Mouse (Mus musculus): ENCODE results near the gene Ccni. TPM values are rescaled to one million over a fixed set of nuclear protein-coding genes. Genes with fewer than 3 reads are reported as not detected.

Ccni gene
- total RNA-seq, 1 experiment from 2014 or later: 175 TPM

DNA sequence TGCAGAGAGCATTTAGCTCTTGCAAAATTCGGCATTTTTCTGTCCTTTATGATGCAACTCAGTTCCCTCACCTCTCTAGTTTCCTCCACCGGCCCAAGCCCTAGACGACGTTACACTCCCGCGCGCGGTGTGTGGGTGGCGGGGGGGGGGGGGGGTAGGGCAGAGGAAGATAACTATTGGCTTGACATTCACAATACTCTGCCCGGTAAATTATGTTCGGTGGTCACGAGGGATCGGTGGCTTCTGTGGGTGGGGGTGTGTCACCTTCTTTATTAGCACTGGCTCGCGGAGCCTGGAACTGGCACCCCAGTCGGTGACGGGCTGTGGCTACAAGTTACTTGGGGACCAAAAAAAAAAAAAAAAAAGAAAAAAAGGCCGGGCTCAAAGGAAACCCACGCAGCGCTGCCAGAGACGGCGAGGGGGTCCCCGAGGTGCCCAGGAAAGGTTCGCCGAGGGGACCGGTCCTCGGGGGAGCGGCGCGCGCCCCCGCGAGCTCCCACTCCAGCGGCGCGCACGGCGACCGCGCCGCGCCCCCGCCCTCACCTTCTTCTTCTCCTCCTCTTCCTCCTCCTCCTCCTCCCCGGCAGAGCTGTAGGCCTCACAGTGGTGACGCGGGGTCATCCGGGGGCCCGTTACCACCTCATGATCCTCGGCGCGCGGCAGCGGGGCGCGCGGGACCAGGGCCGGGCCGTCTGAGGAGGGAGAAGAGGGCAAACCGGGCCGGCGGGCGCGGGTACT lies 755 bp downstream of the Ccni start:
- ATAC-seq (replicated peaks; ENCODE audit: low read depth, poor library complexity, severe bottlenecking): peak; percentile 44

DNA sequence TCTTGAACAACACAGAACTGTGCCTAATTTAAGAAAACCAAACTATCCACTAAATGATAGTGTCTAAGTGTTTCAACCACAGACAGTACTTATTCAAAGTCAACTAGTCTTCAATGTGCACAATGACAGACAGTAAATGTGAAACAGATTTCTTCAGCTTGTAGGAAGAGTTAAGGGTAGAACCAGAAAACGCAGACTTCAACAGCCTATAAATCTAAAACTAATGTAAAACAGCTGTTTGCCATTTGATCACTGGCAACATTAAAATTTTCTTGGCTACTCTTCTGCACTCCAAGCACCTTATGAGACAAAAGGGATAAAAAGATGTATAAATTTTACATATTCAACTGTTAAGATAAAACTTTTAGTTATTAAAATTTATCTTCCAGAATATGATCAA lies 5.1 kb downstream of the Ccni start:
- ATAC-seq (replicated peaks; ENCODE audit: low read depth, poor library complexity, severe bottlenecking): no peak

DNA sequence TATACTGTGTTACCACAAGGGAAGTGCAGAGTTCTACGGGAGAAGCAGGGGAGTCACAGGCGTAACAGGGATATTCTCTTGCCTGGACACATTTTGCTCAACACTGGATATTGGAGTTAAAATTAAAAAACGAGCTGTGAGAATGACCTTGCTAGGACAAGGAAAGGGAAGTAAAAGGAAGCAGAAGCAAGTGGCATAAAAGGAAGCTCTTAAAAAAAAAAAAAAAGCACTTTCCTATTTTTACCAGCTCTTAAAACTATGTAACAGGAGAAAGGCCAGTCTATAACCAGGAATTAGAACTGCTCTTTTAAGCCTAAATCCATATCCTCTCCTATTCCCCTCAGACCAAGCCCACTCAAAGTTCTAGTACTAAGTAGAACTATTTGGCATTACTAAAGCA lies 8.1 kb downstream of the Ccni start:
- ATAC-seq (replicated peaks; ENCODE audit: low read depth, poor library complexity, severe bottlenecking): no peak

DNA sequence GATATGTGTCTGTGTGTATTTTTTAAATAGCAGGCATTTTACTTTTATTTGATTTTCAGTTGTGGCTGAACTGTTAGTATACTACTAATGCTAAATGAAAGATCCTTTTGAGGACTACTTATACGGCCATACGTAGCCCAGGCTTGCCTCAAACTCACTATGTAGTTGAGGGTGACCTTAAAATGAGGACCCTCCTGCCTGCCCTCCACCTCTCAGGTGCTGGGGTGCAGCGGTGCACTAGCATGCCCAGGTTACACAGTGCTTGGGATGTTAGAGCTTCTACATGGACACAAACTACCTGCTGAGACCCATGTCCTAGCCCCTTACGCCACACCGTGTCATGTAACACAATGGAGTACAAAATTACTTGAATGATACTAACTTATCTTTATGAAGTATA lies 15.9 kb downstream of the Ccni start:
- ATAC-seq (replicated peaks; ENCODE audit: low read depth, poor library complexity, severe bottlenecking): no peak

DNA sequence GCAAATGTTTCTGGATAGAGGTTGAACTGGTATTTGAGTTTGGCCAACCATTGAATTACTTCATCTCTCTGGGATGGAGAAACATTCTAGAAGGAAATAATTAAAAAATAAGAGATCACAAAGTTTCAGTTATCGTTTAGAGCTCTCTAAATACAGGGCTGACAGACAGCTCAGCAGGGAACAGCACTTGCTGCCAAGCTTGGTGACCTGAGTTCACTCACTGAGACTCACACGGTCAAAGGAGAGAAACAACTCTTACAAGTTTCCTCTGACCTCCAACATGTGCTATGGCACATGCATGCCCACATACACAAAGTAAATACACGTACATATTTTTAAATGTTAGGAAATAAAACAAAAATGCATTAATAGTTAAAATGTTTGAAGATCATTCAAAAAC lies 16.7 kb downstream of the Ccni start:
- ATAC-seq (replicated peaks; ENCODE audit: low read depth, poor library complexity, severe bottlenecking): no peak

DNA sequence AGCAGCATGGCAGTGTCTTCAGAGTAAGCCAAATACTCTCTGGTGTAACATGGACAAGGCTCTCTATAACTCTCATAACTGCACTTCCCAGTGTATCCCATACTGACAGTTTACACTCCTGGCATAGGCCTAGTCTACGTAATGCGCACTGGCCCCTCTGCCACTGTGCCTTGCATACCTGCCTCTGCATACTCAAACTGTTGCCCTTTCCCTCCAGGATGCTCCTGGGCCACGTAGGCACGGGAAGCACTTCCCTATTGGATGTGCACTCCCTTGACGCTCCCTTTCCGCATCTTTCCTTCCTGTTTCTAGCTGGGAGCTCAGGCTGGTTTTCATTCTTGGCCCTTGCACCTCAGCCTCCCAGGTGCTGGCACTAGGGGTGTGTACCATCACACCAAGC lies 21.7 kb downstream of the Ccni start:
- ATAC-seq (replicated peaks; ENCODE audit: low read depth, poor library complexity, severe bottlenecking): no peak

DNA sequence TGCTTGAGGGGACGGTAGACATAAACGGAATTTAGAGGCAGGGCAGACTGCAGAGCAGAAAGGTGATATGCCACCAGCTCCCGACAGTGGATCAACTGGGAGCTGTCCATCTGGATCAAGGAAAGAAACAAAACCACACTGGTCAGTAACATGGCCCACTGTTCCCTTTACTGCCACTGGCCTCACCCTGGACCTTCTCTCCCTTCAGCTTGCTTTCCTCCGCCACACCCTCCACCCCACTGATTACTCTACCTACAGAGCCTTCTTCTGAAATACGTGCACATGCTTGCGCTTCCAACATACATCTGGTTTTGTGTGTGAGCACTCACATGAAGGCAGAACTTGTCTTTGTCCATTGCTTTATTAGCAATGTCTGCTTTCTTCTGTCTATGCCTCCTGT lies 23.0 kb downstream of the Ccni start:
- no peak for ATAC-seq (replicated peaks; ENCODE audit: low read depth, poor library complexity, severe bottlenecking)

DNA sequence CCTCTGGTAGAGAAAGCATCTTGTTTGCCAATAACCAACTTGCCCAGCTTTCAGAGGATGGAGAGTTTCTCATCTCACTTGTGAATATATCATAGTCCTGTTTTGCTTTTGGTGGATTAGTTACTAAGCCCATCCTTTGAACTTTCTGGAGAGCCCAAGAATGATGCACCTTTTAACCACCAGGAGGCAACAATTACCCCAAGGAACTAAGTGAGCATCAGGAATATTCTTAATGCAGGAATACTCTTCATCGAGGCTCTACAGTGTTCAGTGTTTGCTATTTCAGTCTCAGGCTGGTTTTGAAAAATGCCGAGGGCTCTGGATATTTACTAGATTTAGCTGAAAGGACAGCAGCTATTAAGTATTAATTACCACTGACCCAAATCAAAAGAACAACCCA lies 26.0 kb downstream of the Ccni start:
- peak; percentile 67 for ATAC-seq (replicated peaks; ENCODE audit: low read depth, poor library complexity, severe bottlenecking)

DNA sequence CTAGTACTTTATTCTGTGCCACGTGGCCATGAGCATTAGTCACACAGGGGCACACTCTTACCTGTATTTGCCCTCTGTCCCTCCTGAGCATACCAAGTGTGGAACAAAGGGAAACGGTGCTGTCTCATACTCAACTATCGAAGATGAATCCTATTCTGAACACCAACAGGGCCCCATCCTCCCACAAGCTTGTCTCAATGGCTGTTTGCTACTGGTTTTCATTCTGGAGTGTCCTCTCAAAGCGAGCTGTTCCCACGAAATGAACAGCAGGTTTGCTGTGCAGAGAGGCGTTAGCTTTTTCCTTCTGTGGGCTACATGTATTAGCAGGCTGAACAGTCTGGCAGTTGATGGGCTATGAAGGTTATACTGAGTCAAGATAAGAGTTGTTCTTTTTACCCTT lies 27.7 kb downstream of the Ccni start:
- ATAC-seq (replicated peaks; ENCODE audit: low read depth, poor library complexity, severe bottlenecking): no peak

DNA sequence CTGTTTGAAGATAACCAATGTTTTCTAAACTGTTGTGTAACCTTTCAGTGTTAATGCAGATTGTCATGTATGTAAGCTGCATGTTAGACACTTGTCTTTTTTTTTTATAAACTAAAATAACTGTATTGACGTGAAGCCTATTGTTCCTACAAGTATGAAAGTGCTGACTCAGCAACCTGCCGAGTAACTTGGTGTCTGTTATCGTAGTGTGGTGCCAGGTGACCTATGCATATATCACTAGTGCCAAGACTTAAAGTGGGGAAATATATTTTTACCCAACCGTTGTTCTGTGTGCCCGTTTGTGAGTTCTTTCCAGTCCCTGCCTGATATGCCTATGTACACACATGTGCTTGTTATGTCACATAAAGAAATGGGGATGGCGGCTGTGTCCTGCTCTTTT lies 31.6 kb downstream of the Ccni start:
- ATAC-seq (replicated peaks; ENCODE audit: low read depth, poor library complexity, severe bottlenecking): no peak

DNA sequence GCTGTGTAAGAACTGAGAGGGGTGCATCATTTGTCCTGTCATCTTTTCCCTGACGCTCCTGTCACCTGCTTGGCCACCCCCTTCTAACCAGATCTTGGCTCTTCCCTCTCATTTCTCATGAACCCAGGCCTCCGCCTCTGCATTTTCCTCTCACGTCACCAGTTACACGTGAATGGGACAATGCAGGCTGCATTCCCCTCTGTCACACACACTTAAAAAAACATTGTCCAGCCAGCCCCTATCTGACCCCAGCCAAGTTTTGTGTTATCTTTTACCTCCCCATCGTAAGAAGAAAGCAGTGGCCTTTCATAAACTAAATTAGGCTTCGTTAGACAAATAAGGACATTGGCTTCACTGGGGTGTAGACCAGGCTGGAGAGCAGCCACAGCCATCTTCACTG lies 33.8 kb downstream of the Ccni start:
- no peak for ATAC-seq (replicated peaks; ENCODE audit: low read depth, poor library complexity, severe bottlenecking)

DNA sequence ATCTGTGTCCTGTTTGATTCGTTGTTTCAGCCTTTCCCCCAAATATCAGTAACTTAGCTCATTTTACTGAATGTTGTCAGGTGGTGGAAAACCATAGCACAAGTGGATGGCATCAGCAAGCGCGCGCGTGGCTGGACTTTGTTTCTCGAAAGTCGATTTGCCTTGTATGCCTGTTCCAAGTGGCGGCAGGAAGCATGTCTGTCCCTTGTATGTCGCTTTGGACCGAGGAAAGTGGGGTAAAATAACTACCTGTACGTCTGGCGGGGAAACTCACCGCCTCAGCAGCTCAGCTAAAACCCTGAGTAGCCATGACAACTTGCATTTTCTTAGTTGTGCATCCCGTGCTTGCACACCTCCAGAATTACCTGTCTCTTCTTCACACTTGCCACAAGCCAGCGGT lies 34.9 kb downstream of the Ccni start:
- ATAC-seq (replicated peaks; ENCODE audit: low read depth, poor library complexity, severe bottlenecking): no peak

DNA sequence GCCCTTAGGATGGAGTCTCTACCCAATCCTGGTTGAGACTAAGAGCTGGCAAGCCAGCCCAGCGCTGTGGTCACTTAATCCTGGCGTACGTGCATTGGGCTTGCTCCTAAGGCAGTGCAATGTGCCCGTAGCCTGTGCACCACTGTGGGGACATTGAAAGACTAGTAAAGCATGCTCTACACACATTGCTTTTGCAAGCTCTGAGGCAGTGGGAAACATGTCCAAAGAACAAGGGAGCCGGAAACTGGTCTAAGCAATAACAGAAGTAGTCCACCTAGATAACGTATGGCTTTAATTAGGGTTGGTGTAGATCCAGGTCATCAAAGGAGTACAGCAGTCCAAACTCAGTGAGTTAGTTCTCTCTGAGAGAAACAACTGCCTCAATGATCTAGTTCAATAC lies 37.6 kb downstream of the Ccni start:
- no peak for ATAC-seq (replicated peaks; ENCODE audit: low read depth, poor library complexity, severe bottlenecking)

DNA sequence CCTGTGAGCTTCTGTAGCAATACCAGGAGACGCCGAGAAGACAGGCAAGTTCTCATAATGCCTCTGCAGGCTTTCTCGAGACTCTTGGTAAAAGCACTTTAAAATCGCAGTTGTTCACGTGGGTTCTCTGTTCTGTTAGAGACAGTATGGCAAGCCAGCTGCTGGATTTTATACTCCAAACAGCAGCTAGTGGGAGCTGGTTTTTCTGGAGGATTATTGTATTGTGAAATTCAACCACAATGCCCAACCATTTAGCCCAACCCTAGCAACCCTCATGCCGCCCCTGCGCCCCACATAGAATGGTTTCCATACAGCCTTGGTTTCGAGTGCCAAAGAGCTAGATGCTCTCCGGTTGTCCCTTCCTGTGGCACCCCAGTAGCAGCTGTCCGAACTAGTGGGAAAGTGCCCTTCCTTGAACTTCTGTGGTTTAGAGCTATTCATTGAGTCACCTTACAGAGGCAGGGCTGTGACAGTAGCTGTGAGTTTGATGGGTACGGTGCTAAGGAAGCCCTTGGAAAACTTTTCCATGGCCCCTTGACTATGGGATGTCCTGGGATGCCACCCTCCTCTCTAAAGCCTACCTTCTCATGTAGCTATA lies 38.3 kb downstream of the Ccni start:
- peak; percentile 55; the same call in 1 of the 2 replicates for ATAC-seq (replicated peaks; ENCODE audit: low read depth, poor library complexity, severe bottlenecking)

DNA sequence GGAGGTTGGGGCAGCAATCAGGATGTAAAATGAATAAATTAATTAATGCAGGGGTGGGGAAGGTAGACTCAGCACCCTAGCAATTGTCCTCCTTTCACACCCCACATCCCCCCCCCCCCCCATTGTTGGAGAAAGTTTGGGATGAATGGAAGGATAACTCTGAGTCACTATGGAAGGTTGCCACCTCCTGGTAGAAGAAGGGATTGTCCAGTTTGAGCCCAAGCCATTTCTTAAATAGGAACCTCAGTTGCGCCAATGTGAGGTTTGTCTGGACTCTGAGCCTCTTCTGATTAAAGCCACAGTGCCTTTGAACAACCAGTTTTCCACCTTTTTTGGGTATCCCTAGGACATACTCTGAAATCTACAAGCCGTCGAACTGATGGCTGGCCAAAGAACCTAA lies 42.8 kb downstream of the Ccni start:
- ATAC-seq (replicated peaks; ENCODE audit: low read depth, poor library complexity, severe bottlenecking): peak; percentile 48; the same call in 1 of the 2 replicates

DNA sequence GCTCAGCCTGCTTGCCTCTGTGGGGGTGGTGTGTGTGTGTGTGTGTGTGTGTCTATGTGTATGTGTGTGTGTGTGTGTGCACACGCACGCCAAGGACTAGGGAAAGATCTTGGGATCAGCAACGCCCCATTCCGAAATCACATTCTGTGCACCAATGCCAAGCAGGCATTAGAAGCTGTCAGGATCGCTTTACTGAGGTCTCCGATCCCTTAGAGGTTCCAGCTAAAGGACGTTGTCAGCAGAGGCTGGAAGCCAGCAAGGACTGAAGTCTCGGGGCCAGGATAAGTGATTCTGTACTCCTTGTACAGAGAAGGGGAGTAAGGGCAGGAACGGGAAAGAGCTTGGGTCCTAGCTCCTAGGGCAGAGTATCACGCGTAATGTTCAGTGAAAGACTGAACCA lies 51.9 kb downstream of the Ccni start:
- ATAC-seq (replicated peaks; ENCODE audit: low read depth, poor library complexity, severe bottlenecking): no peak

DNA sequence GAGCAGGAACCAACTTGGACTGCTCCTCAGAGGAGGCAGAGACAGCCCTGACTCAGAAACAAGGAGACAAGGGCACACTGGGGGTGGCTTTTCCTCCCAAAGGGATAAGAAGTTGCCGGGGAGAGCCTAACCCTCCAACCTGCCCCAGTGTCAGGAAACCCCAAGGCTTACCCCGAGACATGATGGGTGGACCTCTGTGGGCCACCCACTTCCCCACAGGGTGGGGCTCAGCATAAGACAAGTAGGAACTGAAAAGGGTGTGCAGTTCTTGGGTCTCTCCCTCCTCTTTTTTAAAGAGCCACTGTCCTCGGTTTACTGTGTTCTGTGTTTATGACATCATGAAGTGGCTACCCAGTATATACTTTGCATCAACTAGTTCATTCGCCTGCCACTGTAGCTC lies 53.8 kb downstream of the Ccni start:
- ATAC-seq (replicated peaks; ENCODE audit: low read depth, poor library complexity, severe bottlenecking): peak; percentile 86

DNA sequence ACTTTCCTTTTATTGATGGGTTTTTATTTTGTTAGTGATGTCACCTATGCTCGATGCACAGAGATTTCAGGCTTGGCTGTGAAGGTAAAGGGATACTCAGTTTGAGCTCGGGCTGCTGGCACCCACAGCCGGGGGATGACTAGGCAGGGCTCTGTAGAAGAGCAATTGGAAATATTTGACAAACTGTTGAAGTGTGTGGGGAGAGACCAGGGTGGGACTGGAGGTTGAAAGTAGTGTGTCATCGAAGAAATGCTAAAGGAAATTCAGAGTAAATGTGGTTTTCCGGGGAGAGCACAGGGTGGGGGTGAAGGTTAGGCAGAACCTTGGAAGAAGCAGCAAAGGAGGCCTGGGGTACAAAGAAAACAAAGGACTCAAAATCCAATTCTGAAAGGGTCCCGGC lies 54.3 kb downstream of the Ccni start:
- peak; percentile 31 for ATAC-seq (replicated peaks; ENCODE audit: low read depth, poor library complexity, severe bottlenecking)

DNA sequence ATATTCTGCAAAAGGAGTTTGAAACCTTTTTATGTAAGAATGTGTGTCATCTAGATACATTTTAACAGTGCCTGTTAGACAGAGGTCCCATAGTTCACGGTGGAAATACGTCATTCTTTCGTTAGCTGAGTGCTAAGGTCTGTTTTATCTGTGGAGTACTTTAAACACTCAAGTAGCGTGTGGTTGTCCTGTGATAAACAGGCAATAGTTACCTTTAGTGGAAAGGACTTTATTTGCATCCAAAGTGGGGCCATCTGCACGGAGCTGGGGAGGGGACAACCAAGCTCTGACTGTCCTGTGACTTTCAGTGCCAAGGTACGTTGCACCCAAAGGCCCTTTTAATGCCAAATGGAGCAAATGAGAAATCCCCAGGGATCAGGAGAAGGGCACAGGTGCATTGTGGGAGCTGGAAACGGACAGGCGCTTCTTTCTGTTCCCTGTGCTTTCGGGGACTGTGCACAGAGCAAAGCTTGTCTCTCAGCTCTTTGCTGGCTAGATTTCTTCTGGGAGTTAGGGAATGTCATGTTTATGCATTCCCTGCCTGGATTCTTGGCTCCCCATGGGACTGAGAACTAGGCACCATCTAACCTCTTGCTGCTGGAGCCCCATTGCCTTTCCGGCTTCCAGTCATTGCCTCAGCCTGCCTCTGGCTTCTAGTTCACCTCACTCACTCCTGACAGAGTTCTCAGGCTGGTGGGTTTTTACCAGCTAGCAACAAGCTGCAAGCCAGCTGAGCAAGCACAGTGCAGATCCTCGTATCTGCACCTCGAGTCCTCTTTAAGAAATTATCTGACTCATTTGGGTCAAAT lies 56.1 kb downstream of the Ccni start:
- ATAC-seq (replicated peaks; ENCODE audit: low read depth, poor library complexity, severe bottlenecking): peak; percentile 42; the same call in 1 of the 2 replicates

DNA sequence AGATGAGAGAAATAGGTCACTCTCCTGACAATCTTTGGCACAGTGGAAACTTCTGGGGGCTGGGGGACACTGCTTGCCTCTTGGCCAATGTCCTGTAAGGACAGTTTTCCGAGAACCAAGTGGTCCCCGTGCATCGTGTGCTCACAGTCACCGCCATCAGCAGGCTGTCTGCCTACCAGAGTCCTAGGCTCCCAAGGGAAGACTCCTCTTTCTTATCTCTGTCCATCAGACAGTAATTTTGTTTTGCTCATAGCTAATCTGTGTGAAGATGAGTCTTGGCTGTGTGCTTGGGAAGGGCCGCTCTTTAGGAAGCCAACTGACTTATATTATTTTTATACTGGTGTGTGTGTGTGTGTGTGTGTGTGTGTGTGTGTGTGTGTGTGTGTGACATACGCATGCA lies 60.8 kb downstream of the Ccni start:
- ATAC-seq (replicated peaks; ENCODE audit: low read depth, poor library complexity, severe bottlenecking): 0 out of 2 replicates have a peak, but pooled peaks have one; percentile 9

DNA sequence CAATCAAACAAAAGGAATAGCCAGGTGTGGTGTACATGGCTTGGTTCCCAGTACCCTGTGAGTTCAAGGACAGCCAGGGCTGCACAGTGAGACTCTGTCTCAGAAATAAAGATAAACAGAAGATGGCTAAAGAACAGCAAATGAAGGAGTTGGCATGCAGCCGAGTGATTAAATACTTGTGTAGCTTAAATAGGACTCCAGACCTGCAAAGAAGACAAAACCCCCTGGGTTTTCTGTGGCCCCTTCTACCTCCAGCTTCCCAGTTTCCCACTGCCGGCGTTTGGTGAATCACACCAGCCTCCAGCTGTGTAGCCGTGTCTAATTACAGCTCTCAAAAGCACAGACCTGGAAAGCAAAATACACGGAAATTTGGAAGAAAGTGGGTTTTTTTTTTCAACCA lies 61.4 kb downstream of the Ccni start:
- ATAC-seq (replicated peaks; ENCODE audit: low read depth, poor library complexity, severe bottlenecking): no peak

Measured in common myeloid progenitor, adult 5-6 weeks (primary cell).